Mouse (Mus musculus) mesoderm, embryonic 11.5 days (tissue): ENCODE data around the gene Vmn1r93.
"Not testable (repeated sequence)": the region's sequence is repeated elsewhere in the genome, so short reads cannot be mapped to it uniquely, and the experiment has no call there.

ENCODE experiments used
- DNase-seq: peaks from one replicate; pipeline ENCODE4 v3.0.0-alpha.2; 2012; ENCODE audit warnings: low read depth, low spot score

Vmn1r93 gene

GRCm38 (mm10) chr7:20138988-20139387 lies at the start of gene Vmn1r93:
Vmn1r93 (minus strand) TSS chr7:20139088.
- DNase-seq: not testable (repeated sequence)

GRCm38 (mm10) chr7:20168277-20168676 lies 29.4 kb upstream of the Vmn1r93 start, which contains the start of gene Vmn1r94:
Vmn1r94 (minus strand) TSS chr7:20168377.
- not testable (repeated sequence) for DNase-seq

- not testable (repeated sequence) for DNase-seq
Measured at GRCm38 (mm10) chr7:20122479-20122878, 16.4 kb downstream of the Vmn1r93 start, which contains the start of gene Gm16442. Gm16442 (minus strand) TSS chr7:20122579.

GRCm38 (mm10) chr7:20099380-20099779 lies 39.5 kb downstream of the Vmn1r93 start, which contains the start of gene Vmn1r91:
Vmn1r91 (plus strand) TSS chr7:20099680.
- DNase-seq: not testable (repeated sequence)
